Mouse (Mus musculus): ENCODE data around the gene Dnm1. TPM values are rescaled to one million over a fixed set of nuclear protein-coding genes. Genes with fewer than 3 reads are reported as not detected.
A peak's percentile ranks its signal among the peaks of the same experiment; 100 is the strongest.

Dnm1 gene
- 1,000 to 10,000 TPM; 1,259 to 1,310 TPM for total RNA-seq (2021)
- long read RNA-seq, experiment 1, partial matches to known transcripts = 15 of 59 reads
- long read RNA-seq, experiment 1, other reads (novel, unspliced or antisense) = 42 of 59 reads
- long read RNA-seq, experiment 2, partial matches to known transcripts = 24 of 73 reads
- long read RNA-seq, experiment 2, other reads (novel, unspliced or antisense) = 47 of 73 reads

- TF ChIP-seq CTCF (IDR thresholded peaks at IDR 0.05) = no peak; the same call in none of the 2 replicates
- Histone ChIP-seq H3K27ac (peak within 1 kb of the TSS; percentile 99), H3K4me3 (peak within 1 kb of the TSS; percentile 92)
- intact Hi-C loops (cut with DNase I) = no loop called here
- peak; percentile 94 to 98 for DNase-seq (ENCODE audit: extremely low spot score in 1 of 2, low spot score in 2 of 2)
Measured at GRCm38 (mm10) chr2:32353007-32353542, at the start of gene Dnm1. Gene Dnm1, minus strand, starts transcription at chr2:32353338.

GRCm38 (mm10) chr2:32396695-32397094, 43.6 kb upstream of the Dnm1 start:
- peak overlapping the region; percentile 97 for H3K27ac ChIP-seq
- TF ChIP-seq CTCF (IDR thresholded peaks at IDR 0.05) = no peak
- no peak for DNase-seq (ENCODE audit: extremely low spot score in 1 of 2, low spot score in 2 of 2)
- intact Hi-C loops (cut with DNase I) = loop anchor here (2.0 kb wide), 2 partner anchors 34 to 170 kb away; no protein-coding TSS in a partner anchor
- H3K4me3 ChIP-seq = peak overlapping the region; percentile 84

- H3K4me3 ChIP-seq = peak overlapping the region; percentile 84
- H3K27ac ChIP-seq = peak overlapping the region; percentile 97
- no peak; the same call in 1 of the 2 replicates for TF ChIP-seq CTCF (IDR thresholded peaks at IDR 0.05)
- peak; percentile 91 to 92 for DNase-seq (ENCODE audit: extremely low spot score in 1 of 2, low spot score in 2 of 2)
- intact Hi-C loops (cut with DNase I) = loop anchor here (2.0 kb wide), 2 partner anchors 33 to 171 kb away; no protein-coding TSS in a partner anchor
Measured at GRCm38 (mm10) chr2:32395946-32396621, 42.9 kb upstream of the Dnm1 start.

- DNase-seq (ENCODE audit: extremely low spot score in 1 of 2, low spot score in 2 of 2) = peak; percentile 85 to 91
- peak within 1 kb of the TSS; percentile 84 for H3K4me3 ChIP-seq
- peak within 1 kb of the TSS; percentile 97 for H3K27ac ChIP-seq
- intact Hi-C loops (cut with DNase I) = no loop called here
- TF ChIP-seq CTCF (IDR thresholded peaks at IDR 0.05) = no peak
Measured at GRCm38 (mm10) chr2:32395484-32395945, 42.4 kb upstream of the Dnm1 start, which contains the start of gene Ptges2. Gene Ptges2, plus strand, starts transcription at chr2:32395896.

- no peak for DNase-seq (ENCODE audit: extremely low spot score in 1 of 2, low spot score in 2 of 2)
- intact Hi-C loops (cut with DNase I) = no loop called here
- peak overlapping the region; percentile 97 for H3K27ac ChIP-seq
- TF ChIP-seq CTCF (IDR thresholded peaks at IDR 0.05) = peak; percentile 53
- peak overlapping the region; percentile 84 for H3K4me3 ChIP-seq
Measured at GRCm38 (mm10) chr2:32394973-32395372, 41.8 kb upstream of the Dnm1 start.

- intact Hi-C loops (cut with DNase I) = no loop called here
- no peak for TF ChIP-seq CTCF (IDR thresholded peaks at IDR 0.05)
- Histone ChIP-seq H3K4me3 (no peak overlapping the region), H3K27ac (no peak overlapping the region)
- DNase-seq (ENCODE audit: extremely low spot score in 1 of 2, low spot score in 2 of 2) = no peak
Measured at GRCm38 (mm10) chr2:32392063-32392462, 38.9 kb upstream of the Dnm1 start.

GRCm38 (mm10) chr2:32390871-32391270, 37.7 kb upstream of the Dnm1 start:
- H3K27ac ChIP-seq = no peak overlapping the region
- no peak overlapping the region for H3K4me3 ChIP-seq
- intact Hi-C loops (cut with DNase I) = no loop called here
- DNase-seq (ENCODE audit: extremely low spot score in 1 of 2, low spot score in 2 of 2) = no peak
- no peak for TF ChIP-seq CTCF (IDR thresholded peaks at IDR 0.05)

GRCm38 (mm10) chr2:32389157-32389556, 36.0 kb upstream of the Dnm1 start:
- H3K27ac ChIP-seq = no peak overlapping the region
- intact Hi-C loops (cut with DNase I) = no loop called here
- no peak for TF ChIP-seq CTCF (IDR thresholded peaks at IDR 0.05)
- no peak overlapping the region for H3K4me3 ChIP-seq
- no peak for DNase-seq (ENCODE audit: extremely low spot score in 1 of 2, low spot score in 2 of 2)

GRCm38 (mm10) chr2:32387706-32388490, 34.8 kb upstream of the Dnm1 start, which contains the start of gene Lcn2:
Gene Lcn2, minus strand, starts transcription at chr2:32388252.
- no peak within 1 kb of the TSS for H3K4me3 ChIP-seq
- intact Hi-C loops (cut with DNase I) = no loop called here
- DNase-seq (ENCODE audit: extremely low spot score in 1 of 2, low spot score in 2 of 2) = no peak
- H3K27ac ChIP-seq = no peak within 1 kb of the TSS
- no peak for TF ChIP-seq CTCF (IDR thresholded peaks at IDR 0.05)

GRCm38 (mm10) chr2:32382689-32383088, 29.6 kb upstream of the Dnm1 start:
- peak overlapping the region; percentile 90; the same call in 1 of the 2 replicates for H3K27ac ChIP-seq
- TF ChIP-seq CTCF (IDR thresholded peaks at IDR 0.05) = no peak
- intact Hi-C loops (cut with DNase I) = no loop called here

GRCm38 (mm10) chr2:32381775-32382223, 28.7 kb upstream of the Dnm1 start, which contains the start of gene 1110008P14Rik:
Gene 1110008P14Rik, minus strand, starts transcription at chr2:32381938.
- DNase-seq (ENCODE audit: extremely low spot score in 1 of 2, low spot score in 2 of 2) = peak; percentile 93 to 94
- Histone ChIP-seq H3K27ac (peak within 1 kb of the TSS; percentile 90), H3K4me3 (peak within 1 kb of the TSS; percentile 88)
- intact Hi-C loops (cut with DNase I) = loop anchor here (2.0 kb wide), 1 partner anchor 19 kb away; no protein-coding TSS in a partner anchor
- no peak for TF ChIP-seq CTCF (IDR thresholded peaks at IDR 0.05)

More at GRCm38 (mm10) chr2:32382689-32383088, 29.6 kb upstream of the Dnm1 start:
- no peak for DNase-seq (ENCODE audit: extremely low spot score in 1 of 2, low spot score in 2 of 2)
- no peak overlapping the region for H3K4me3 ChIP-seq

Data from left cerebral cortex, adult 2 months (tissue).